Mouse (Mus musculus) gastrocnemius, postnatal 10 days (tissue): Measurements from ENCODE around the gene Pcdh15. TPM values are rescaled to one million over a fixed set of nuclear protein-coding genes. Genes with fewer than 3 reads are reported as not detected.

ENCODE experiments used
- DNase-seq: peaks from one replicate; pipeline ENCODE4 v3.0.0; 2021; ENCODE audit warnings: mixed read lengths
- total RNA-seq, 2 experiments: library from RNA; stranded (reverse); gene quantifications; 2 replicates each; pipeline ENCODE4 v1.2.3; 2021

Pcdh15 gene
- total RNA-seq, 2 experiments from 2014 or later: 0.14 to 0.41 TPM

- DNase-seq: no peak
These were observed 722.8 kb downstream of the Pcdh15 start for GRCm38 (mm10) chr10:73821657-73822583.

GRCm38 (mm10) chr10:73823214-73823613 lies 724.1 kb downstream of the Pcdh15 start:
- DNase-seq: no peak

- no peak for DNase-seq
These were observed 727.2 kb downstream of the Pcdh15 start for GRCm38 (mm10) chr10:73826354-73826753.

GRCm38 (mm10) chr10:73828781-73829180 lies 729.6 kb downstream of the Pcdh15 start:
- DNase-seq: no peak

GRCm38 (mm10) chr10:73844998-73845397 lies 745.9 kb downstream of the Pcdh15 start:
- no peak for DNase-seq

- DNase-seq: no peak
These were observed 763.0 kb downstream of the Pcdh15 start for GRCm38 (mm10) chr10:73862181-73862580.

GRCm38 (mm10) chr10:73878055-73878728 lies 779.0 kb downstream of the Pcdh15 start:
- no peak for DNase-seq

- DNase-seq: no peak
These were observed 779.6 kb downstream of the Pcdh15 start for GRCm38 (mm10) chr10:73878729-73879067.

- no peak for DNase-seq
These were observed 788.6 kb downstream of the Pcdh15 start for GRCm38 (mm10) chr10:73887771-73888170.

GRCm38 (mm10) chr10:73892251-73892650 lies 793.1 kb downstream of the Pcdh15 start:
- no peak for DNase-seq

- DNase-seq: no peak
These were observed 797.0 kb downstream of the Pcdh15 start for GRCm38 (mm10) chr10:73896086-73896607.

GRCm38 (mm10) chr10:73899165-73899564 lies 800.0 kb downstream of the Pcdh15 start:
- no peak for DNase-seq

- no peak for DNase-seq
These were observed 808.5 kb downstream of the Pcdh15 start for GRCm38 (mm10) chr10:73907626-73908025.

GRCm38 (mm10) chr10:73908568-73908967 lies 809.4 kb downstream of the Pcdh15 start:
- no peak for DNase-seq

- DNase-seq: no peak
These were observed 816.0 kb downstream of the Pcdh15 start for GRCm38 (mm10) chr10:73915170-73915569.

GRCm38 (mm10) chr10:73921579-73921978 lies 822.4 kb downstream of the Pcdh15 start:
- DNase-seq: no peak

- no peak for DNase-seq
These were observed 829.5 kb downstream of the Pcdh15 start for GRCm38 (mm10) chr10:73928672-73929071.

GRCm38 (mm10) chr10:73929718-73930117 lies 830.6 kb downstream of the Pcdh15 start:
- DNase-seq: no peak

GRCm38 (mm10) chr10:73931185-73931584 lies 832.0 kb downstream of the Pcdh15 start:
- DNase-seq: no peak

GRCm38 (mm10) chr10:73931996-73932679 lies 833.0 kb downstream of the Pcdh15 start:
- DNase-seq: no peak

GRCm38 (mm10) chr10:73936121-73936520 lies 837.0 kb downstream of the Pcdh15 start:
- no peak for DNase-seq

GRCm38 (mm10) chr10:73938989-73939388 lies 839.8 kb downstream of the Pcdh15 start:
- no peak for DNase-seq

GRCm38 (mm10) chr10:73947799-73948198 lies 848.7 kb downstream of the Pcdh15 start:
- DNase-seq: no peak
